Mouse (Mus musculus) liver, embryonic 15.5 days (tissue): ENCODE data around the gene Zc3h12a. TPM values are rescaled to one million over a fixed set of nuclear protein-coding genes. Genes with fewer than 3 reads are reported as not detected.

Experiments used
- ATAC-seq: fragments of 200-750 bp; cut with Nextera tagmentation; 2 replicates; pipeline ENCODE4 v1.8.0; 2017; ENCODE audit warnings: moderate number of reproducible peaks, mild to moderate bottlenecking, moderate library complexity; ENCODE audit not compliant: insufficient read depth
- H3K27ac ChIP-seq: fragments of 300-500 bp; sonication (generic); replicated peaks from 2 replicates; pipeline ENCODE4 v1.5.1; 2015; ENCODE audit warnings: mild to moderate bottlenecking, inconsistent platforms
- H3K27me3 ChIP-seq: fragments of 300-500 bp; sonication (generic); 2 replicates; pipeline ENCODE4 v1.6.1; 2015; ENCODE audit warnings: mild to moderate bottlenecking, inconsistent platforms
- H3K36me3 ChIP-seq: fragments of 300-500 bp; sonication (generic); replicated peaks from 2 replicates; pipeline ENCODE4 v1.6.1; 2015; ENCODE audit warnings: moderate library complexity, mild to moderate bottlenecking, inconsistent platforms
- H3K4me1 ChIP-seq: fragments of 300-500 bp; sonication (generic); replicated peaks from 2 replicates; pipeline ENCODE4 v1.6.1; 2015; ENCODE audit warnings: inconsistent platforms
- H3K4me2 ChIP-seq: fragments of 300-500 bp; sonication (generic); 2 replicates; pipeline ENCODE4 v1.6.1; 2015; ENCODE audit warnings: moderate library complexity, mild to moderate bottlenecking, inconsistent platforms
- H3K4me3 ChIP-seq: fragments of 300-500 bp; sonication (generic); replicated peaks from 2 replicates; pipeline ENCODE4 v1.5.1; 2015; ENCODE audit warnings: mild to moderate bottlenecking, inconsistent platforms
- H3K9ac ChIP-seq: fragments of 300-500 bp; sonication (generic); 2 replicates; pipeline ENCODE4 v1.6.1; 2015; ENCODE audit warnings: moderate library complexity, mild to moderate bottlenecking, inconsistent platforms
- H3K9me3 ChIP-seq: fragments of 300-500 bp; sonication (generic); replicated peaks from 2 replicates; pipeline ENCODE4 v1.6.1; 2016; ENCODE audit warnings: inconsistent platforms
- WGBS: fragments of 180-500 bp; shearing (Covaris S2); methylation state at CpG from one replicate; pipeline ENCODE4 v1.1.7; 2015; ENCODE audit warnings: mixed read lengths; ENCODE audit not compliant: insufficient replicate concordance; 5-methylcytosine and 5-hydroxymethylcytosine counted together
- polyA plus RNA-seq: library from polyadenylated mRNA; unstranded; fragments of >200 nt; fragmentation: Nextera tagmentation; extraction: Ambion mirVana; gene quantifications from 2 replicates; pipeline ENCODE4 v1.2.1, GENCODE M21; 2015

The Zc3h12a gene
- polyA plus RNA-seq, 1 experiment from 2014 or later = 0.61 TPM

GRCm38 (mm10) chr4:125115081-125115480 lies 12.6 kb downstream of the Zc3h12a start:
- no peak for ATAC-seq
- 63% methylated on average over 4 of the region's 4 CpGs for WGBS
- Histone ChIP-seq H3K4me3 (no peak overlapping the region), H3K36me3 (peaks cover 10% of the 10 kb centered on the region), H3K27me3 (no peaks in the 10 kb centered on the region), H3K9ac (no peak overlapping the region), H3K4me2 (no peak overlapping the region), H3K27ac (peak overlapping the region; percentile 51; the same call in 1 of the 2 replicates), H3K9me3 (no peaks in the 10 kb centered on the region), H3K4me1 (peaks cover 45% of the 10 kb centered on the region)

- H3K27ac ChIP-seq = peak overlapping the region; percentile 38; the same call in 1 of the 2 replicates
- H3K27me3 ChIP-seq = no peaks in the 10 kb centered on the region
- H3K9ac ChIP-seq = no peak overlapping the region
- ATAC-seq = no peak
- WGBS = 6% methylated on average over 6 of the region's 6 CpGs
- no peak overlapping the region for H3K4me3 ChIP-seq
- peaks cover 8% of the 10 kb centered on the region for H3K36me3 ChIP-seq
- H3K9me3 ChIP-seq = no peaks in the 10 kb centered on the region
- H3K4me2 ChIP-seq = no peak overlapping the region
- peaks cover 45% of the 10 kb centered on the region for H3K4me1 ChIP-seq
These were observed 13.0 kb downstream of the Zc3h12a start for GRCm38 (mm10) chr4:125114638-125115037.

DNA sequence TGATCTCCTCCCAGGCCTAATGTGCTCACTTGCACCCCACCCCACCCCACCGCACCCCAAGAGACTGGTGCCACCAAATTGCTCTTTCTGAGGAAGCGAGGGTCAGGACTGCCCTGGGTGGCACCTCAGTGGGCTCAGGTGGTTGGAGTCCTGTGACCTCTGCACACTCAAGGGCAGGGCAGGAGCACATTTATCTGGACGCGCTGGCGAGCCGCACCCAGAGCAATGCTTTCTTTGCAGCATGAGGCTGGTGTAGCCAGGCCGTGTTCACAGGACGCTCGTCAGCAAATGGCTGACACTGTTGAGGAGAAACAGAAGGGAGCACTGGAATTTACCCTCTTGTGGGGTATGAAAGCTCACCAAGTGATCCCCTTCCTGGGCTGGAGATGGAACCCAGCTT lies 22.3 kb downstream of the Zc3h12a start:
- Histone ChIP-seq H3K4me2 (no peak overlapping the region), H3K9me3 (no peaks in the 10 kb centered on the region), H3K9ac (no peak overlapping the region), H3K4me1 (no peaks in the 10 kb centered on the region), H3K27ac (no peak overlapping the region), H3K4me3 (no peak overlapping the region), H3K27me3 (no peaks in the 10 kb centered on the region), H3K36me3 (peaks cover 49% of the 10 kb centered on the region)
- no peak for ATAC-seq
- 78% methylated on average over 9 of the region's 9 CpGs for WGBS

DNA sequence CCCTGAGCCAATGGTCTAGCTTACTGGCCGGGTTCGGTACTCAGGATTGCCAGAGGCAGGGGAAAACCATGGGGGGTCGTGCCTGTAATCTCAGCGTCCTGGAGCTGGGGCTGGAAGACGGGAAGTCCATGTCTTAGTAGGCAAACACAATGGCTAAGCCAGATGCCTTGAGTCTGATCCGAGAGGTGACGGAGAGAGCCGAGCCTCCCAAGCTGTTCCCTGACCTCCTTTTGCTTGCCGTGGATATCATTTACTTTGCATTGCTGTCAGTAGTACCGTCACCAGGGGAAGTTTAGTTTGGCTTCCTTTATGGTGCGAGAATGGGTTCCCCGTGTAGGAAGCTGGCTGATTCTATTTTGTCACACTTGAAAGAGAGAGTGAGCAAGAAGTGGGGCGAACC lies 26.3 kb downstream of the Zc3h12a start:
- no peak overlapping the region for H3K4me3 ChIP-seq
- H3K4me1 ChIP-seq = no peaks in the 10 kb centered on the region; the same call in 1 of the 2 replicates
- peaks cover 36% of the 10 kb centered on the region for H3K36me3 ChIP-seq
- no peak overlapping the region for H3K27ac ChIP-seq
- H3K9ac ChIP-seq = no peak overlapping the region
- no peak for ATAC-seq
- no peaks in the 10 kb centered on the region for H3K27me3 ChIP-seq
- 76% methylated on average over 13 of the region's 13 CpGs for WGBS
- H3K9me3 ChIP-seq = no peaks in the 10 kb centered on the region
- H3K4me2 ChIP-seq = no peak overlapping the region

DNA sequence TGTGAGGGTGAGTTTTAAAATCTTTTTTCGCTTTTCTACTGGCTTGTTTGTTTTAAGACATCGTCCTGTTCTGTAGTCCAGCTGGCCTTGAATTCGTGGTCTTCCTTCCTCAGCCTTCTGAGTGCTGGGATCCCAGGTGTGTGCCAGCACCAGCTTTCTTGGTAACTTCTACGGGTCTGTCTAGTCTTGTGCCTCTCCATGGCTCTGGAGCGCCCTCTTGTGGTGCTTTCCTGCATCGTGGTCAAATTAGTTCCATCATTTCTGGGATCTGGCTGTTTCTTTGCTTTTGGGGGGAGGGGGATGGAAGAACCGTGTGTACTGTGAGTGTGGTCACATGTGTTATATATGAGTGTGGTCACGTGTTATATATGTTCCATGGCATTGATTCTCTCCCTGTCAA lies 28.2 kb downstream of the Zc3h12a start:
- peaks cover 26% of the 10 kb centered on the region for H3K36me3 ChIP-seq
- no peaks in the 10 kb centered on the region for H3K9me3 ChIP-seq
- no peak overlapping the region for H3K4me2 ChIP-seq
- WGBS = 5% methylated on average over 8 of the region's 8 CpGs
- H3K4me3 ChIP-seq = no peak overlapping the region
- no peaks in the 10 kb centered on the region for H3K27me3 ChIP-seq
- no peak overlapping the region for H3K27ac ChIP-seq
- no peak overlapping the region for H3K9ac ChIP-seq
- no peaks in the 10 kb centered on the region; the same call in 1 of the 2 replicates for H3K4me1 ChIP-seq
- no peak for ATAC-seq

DNA sequence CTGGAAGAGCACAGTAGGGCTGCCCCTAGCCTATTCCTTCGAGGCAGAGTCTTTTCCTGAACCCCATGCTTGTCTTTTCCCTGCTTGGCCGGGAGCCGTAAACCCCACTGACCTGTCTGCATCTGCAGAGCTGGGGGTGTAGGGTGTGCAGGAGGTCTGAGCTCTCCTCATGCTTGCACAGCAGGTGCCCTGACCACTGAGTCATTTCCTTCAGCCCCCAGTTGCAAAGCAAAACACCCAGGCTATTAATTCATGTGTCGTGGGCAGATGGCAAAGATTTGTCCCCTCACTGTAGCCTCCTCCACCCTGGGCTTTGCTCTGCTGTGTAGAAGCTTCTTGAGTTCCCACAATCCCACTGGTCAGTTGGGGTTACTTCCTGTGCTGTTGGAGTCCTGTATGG lies 30.2 kb downstream of the Zc3h12a start:
- Histone ChIP-seq H3K36me3 (peaks cover 22% of the 10 kb centered on the region), H3K4me2 (no peak overlapping the region), H3K9ac (no peak overlapping the region), H3K27me3 (no peaks in the 10 kb centered on the region), H3K9me3 (no peaks in the 10 kb centered on the region), H3K27ac (no peak overlapping the region), H3K4me3 (no peak overlapping the region), H3K4me1 (no peaks in the 10 kb centered on the region; the same call in 1 of the 2 replicates)
- 72% methylated on average over 4 of the region's 4 CpGs for WGBS
- ATAC-seq = no peak

- Histone ChIP-seq H3K27ac (no peak overlapping the region), H3K9me3 (no peaks in the 10 kb centered on the region), H3K4me3 (no peak overlapping the region), H3K36me3 (peaks cover 26% of the 10 kb centered on the region), H3K27me3 (no peaks in the 10 kb centered on the region), H3K9ac (no peak overlapping the region), H3K4me2 (no peak overlapping the region), H3K4me1 (no peaks in the 10 kb centered on the region; the same call in 1 of the 2 replicates)
- no peak for ATAC-seq
- 85% methylated on average over 5 of the region's 5 CpGs for WGBS
These were observed 31.6 kb downstream of the Zc3h12a start for GRCm38 (mm10) chr4:125096066-125096465.

DNA sequence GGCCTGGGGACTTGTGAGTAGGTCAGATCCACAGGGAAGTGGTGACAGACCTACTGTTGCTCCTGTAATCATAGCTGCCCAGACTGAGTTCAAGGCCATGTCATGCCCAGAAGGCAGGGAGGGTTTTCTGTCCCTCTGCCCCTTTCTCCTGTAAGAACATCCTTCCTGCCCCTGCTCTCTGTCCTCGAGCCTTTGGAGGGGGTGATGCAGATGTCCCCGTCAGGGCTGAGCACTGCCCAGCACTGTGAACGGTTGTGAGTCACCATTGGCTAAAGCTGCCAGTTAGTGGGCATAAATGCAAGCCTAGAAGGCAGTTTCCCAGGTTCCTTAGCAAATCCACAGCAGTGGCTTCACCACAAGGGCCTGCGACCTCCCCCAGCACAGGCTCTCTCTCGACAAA lies 34.6 kb downstream of the Zc3h12a start:
- H3K36me3 ChIP-seq = peaks cover 56% of the 10 kb centered on the region
- no peak for ATAC-seq
- H3K4me3 ChIP-seq = no peak overlapping the region
- no peaks in the 10 kb centered on the region for H3K27me3 ChIP-seq
- WGBS = 79% methylated on average over 5 of the region's 5 CpGs
- H3K4me2 ChIP-seq = no peak overlapping the region
- H3K9me3 ChIP-seq = no peaks in the 10 kb centered on the region
- H3K9ac ChIP-seq = no peak overlapping the region
- no peaks in the 10 kb centered on the region for H3K4me1 ChIP-seq
- H3K27ac ChIP-seq = no peak overlapping the region

DNA sequence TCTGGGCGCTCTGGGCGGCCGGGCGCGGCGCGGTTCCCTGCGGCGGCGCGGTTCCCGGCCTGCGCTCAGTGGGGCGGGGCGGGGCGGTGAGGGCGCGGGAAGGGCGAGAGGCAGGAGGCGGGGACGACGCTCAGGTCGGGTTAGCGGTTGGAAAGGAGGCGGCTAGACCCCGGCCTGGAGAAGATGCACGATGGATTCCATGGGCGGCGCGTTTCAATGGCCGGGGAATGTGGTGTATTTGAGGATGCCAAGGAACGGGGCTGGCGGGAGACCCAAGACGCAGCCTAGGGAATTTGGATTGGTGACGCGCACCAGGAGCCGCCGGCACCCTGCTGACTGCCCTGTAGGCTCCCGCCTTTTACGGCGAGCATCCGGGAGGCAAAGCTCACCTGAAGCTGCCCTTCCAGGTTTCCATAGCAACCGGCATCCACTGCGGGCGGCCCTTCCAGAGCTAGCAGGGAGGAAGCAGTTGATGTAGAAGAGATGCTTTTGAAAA lies 42.2 kb downstream of the Zc3h12a start:
- peak overlapping the region; percentile 89 for H3K4me3 ChIP-seq
- H3K27ac ChIP-seq = peak overlapping the region; percentile 95
- peaks cover 46% of the 10 kb centered on the region for H3K36me3 ChIP-seq
- peak overlapping the region; percentile 85 for H3K4me2 ChIP-seq
- under 1% methylated on average over 45 of the region's 45 CpGs for WGBS
- ATAC-seq = peak; percentile 97
- no peaks in the 10 kb centered on the region for H3K9me3 ChIP-seq
- peak overlapping the region; percentile 90 for H3K9ac ChIP-seq
- H3K27me3 ChIP-seq = no peaks in the 10 kb centered on the region
- peaks cover 32% of the 10 kb centered on the region for H3K4me1 ChIP-seq

DNA sequence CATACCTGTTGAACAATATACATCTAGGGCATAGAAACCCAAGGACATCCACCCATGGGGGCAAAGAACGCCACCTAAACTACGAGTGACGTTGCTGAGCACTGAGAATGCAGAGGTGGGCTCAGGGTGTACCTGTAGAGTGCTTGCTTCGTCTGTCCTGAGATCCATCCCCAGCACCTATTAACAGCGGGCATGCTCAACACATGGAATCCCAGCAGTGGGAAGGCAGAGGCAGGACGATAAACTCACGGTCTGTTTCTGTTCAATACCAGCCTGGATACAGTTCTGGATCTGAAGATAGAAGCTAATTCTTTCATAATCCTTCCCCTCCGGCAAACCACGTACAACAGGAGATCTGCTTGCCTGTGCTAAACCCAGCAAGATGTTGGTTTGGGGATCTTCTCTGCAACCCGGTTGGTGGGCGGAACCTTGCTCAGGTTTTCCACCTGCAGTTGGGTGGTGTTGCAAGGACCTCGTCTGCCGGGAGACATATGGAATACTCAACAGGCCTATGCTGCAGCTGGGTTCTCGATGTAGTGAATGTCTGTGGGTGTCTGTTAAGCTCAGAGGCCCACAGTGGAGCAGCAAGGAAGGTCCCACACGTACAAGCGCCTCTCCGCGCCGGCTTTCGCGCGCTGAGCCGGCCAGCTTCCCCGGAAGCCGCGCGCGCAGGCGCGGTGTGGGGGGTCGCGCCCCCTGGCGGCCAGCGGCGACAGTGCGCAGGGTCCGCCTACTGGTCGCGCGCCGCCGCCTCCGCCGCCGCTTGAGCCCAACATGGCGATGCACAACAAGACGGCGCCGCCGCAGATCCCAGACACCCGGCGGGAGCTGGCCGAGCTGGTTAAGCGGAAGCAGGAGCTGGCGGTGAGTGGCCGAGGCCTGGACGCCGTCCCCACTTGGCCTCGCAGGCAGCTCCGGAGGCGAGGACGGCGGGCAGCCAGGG lies 43.0 kb downstream of the Zc3h12a start, which contains the start of gene Meaf6:
Gene Meaf6, plus strand, starts transcription at position 732 of the 943 bp plus-strand sequence.
- ATAC-seq = peak; percentile 94
- H3K36me3 ChIP-seq = peaks cover 38% of the 10 kb centered on the region
- WGBS = 1% methylated on average over 63 of the region's 63 CpGs

DNA sequence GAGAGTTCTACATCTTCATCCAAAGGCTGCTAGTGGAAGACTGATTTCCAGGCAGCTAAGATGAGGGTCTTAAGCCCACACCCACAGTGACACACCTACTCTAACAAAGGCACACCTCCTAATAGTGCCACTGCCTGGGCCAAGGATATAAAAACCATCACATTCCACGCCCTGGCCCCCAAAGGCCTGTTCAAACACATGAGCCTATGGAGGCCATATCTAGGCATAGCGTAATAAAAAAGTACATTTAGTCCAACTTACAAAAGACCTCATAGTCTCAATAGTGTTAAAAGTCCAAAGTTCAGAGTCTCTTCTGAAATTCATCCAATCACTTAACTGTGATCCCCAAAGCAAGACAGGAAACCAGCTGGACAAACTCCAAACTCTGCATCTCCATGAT lies 48.9 kb downstream of the Zc3h12a start:
- ATAC-seq = no peak

More for the DNA sequence above, 43.0 kb downstream of the Zc3h12a start, which contains the start of gene Meaf6:
- peak within 1 kb of the TSS; percentile 90 for H3K9ac ChIP-seq
- H3K27ac ChIP-seq = peak within 1 kb of the TSS; percentile 95
- H3K9me3 ChIP-seq = no peaks in the 10 kb centered on the region
- no peaks in the 10 kb centered on the region for H3K27me3 ChIP-seq
- H3K4me1 ChIP-seq = peaks cover 32% of the 10 kb centered on the region
- H3K4me3 ChIP-seq = peak within 1 kb of the TSS; percentile 89
- peak within 1 kb of the TSS; percentile 85 for H3K4me2 ChIP-seq

More for the DNA sequence above, 48.9 kb downstream of the Zc3h12a start:
- Histone ChIP-seq H3K27me3 (no peaks in the 10 kb centered on the region), H3K4me1 (peaks cover 9% of the 10 kb centered on the region), H3K9ac (no peak overlapping the region), H3K9me3 (no peaks in the 10 kb centered on the region), H3K27ac (no peak overlapping the region), H3K36me3 (peaks cover 37% of the 10 kb centered on the region), H3K4me3 (no peak overlapping the region), H3K4me2 (no peak overlapping the region)
- 83% methylated on average over 2 of the region's 2 CpGs for WGBS
